21 mouse cellular contexts compared by ENCODE assay signal in genomic region chr2:26632541-26633395, GRCm38 (mm10). TPM values are rescaled to one million over a fixed set of nuclear protein-coding genes. Genes with fewer than 3 reads are reported as not detected.
DNase-seq lines count a peak whose midpoint lies in the region; ATAC-seq and TF ChIP-seq lines count a peak whose summit lies in the region.
"Had no signal": no experiment of that assay in that cellular context is flagged by ENCODE, and none has a peak within 500 bp of the region (broad histone marks: within the 10 kb centered on the region; RNA-seq: fewer than 3 reads in every experiment).

No protein-coding gene starts in this region.

- TF ChIP-seq CTCF in forebrain, postnatal 0 days (IDR thresholded peaks at IDR 0.05; ENCODE audit: low read depth) = no peak

- no peaks in the 10 kb centered on the region for H3K27me3 ChIP-seq in forebrain, embryonic 13.5 days
- H3K27me3 ChIP-seq in forebrain, postnatal 0 days (ENCODE audit: insufficient read depth, low read length) = no peaks in the 10 kb centered on the region
- H3K27me3 ChIP-seq in midbrain, embryonic 13.5 days = no peaks in the 10 kb centered on the region
- no peaks in the 10 kb centered on the region for H3K27me3 ChIP-seq in midbrain, embryonic 11.5 days (ENCODE audit: control insufficient read depth, insufficient read depth, low read length)
- no peaks in the 10 kb centered on the region for H3K27me3 ChIP-seq in midbrain, embryonic 15.5 days (replicated peaks)
- H3K27me3 ChIP-seq in kidney, embryonic 14.5 days (ENCODE audit: control insufficient read depth, insufficient read depth, low read length) = no peaks in the 10 kb centered on the region
- H3K27me3 ChIP-seq: embryonic facial prominence, embryonic 12.5 days; intestine, embryonic 15.5 days; limb, embryonic 15.5 days had no signal

- no peak overlapping the region for H3K4me2 ChIP-seq in forebrain, embryonic 13.5 days
- H3K4me2 ChIP-seq in forebrain, postnatal 0 days (ENCODE audit: low read depth) = no peak overlapping the region
- peak overlapping the region; percentile 11; the same call in 1 of the 2 replicates for H3K4me2 ChIP-seq in midbrain, embryonic 13.5 days (replicated peaks)
- no peak overlapping the region for H3K4me2 ChIP-seq in midbrain, embryonic 11.5 days
- H3K4me2 ChIP-seq in midbrain, embryonic 15.5 days = peak overlapping the region; percentile 13; the same call in 1 of the 2 replicates
- no peak overlapping the region for H3K4me2 ChIP-seq in kidney, embryonic 14.5 days (replicated peaks; ENCODE audit: low read depth, low read length)
- H3K4me2 ChIP-seq: embryonic facial prominence, embryonic 12.5 days; intestine, embryonic 15.5 days; limb, embryonic 15.5 days had no signal

- DNase-seq in forebrain, postnatal 0 days = no peak
- no peak for DNase-seq in midbrain, embryonic 11.5 days (ENCODE audit: low spot score, missing footprints)
- DNase-seq in frontal cortex, postnatal 36 days (ENCODE audit: low spot score in 2 of 2) = no peak
- no peak for DNase-seq in gastrocnemius, postnatal 14 days
- DNase-seq: adrenal gland, postnatal 25 days; kidney, postnatal 10 days; lung, adult 2 months; thymus, postnatal 4 days had no signal

- no peak overlapping the region for H3K4me3 ChIP-seq in forebrain, embryonic 13.5 days
- no peak overlapping the region for H3K4me3 ChIP-seq in forebrain, postnatal 0 days (ENCODE audit: low read depth, low read length)
- no peak overlapping the region for H3K4me3 ChIP-seq in midbrain, embryonic 13.5 days (replicated peaks)
- no peak overlapping the region for H3K4me3 ChIP-seq in midbrain, embryonic 11.5 days (ENCODE audit: low read depth, low read length)
- H3K4me3 ChIP-seq in midbrain, embryonic 15.5 days = no peak overlapping the region
- H3K4me3 ChIP-seq in kidney, embryonic 14.5 days (ENCODE audit: low read length) = no peak overlapping the region
- H3K4me3 ChIP-seq: embryonic facial prominence, embryonic 12.5 days; intestine, embryonic 15.5 days; limb, embryonic 15.5 days had no signal

- H3K9ac ChIP-seq in forebrain, embryonic 13.5 days = 0 out of 2 replicates have a peak overlapping the region, but pooled peaks have one; percentile 6
- H3K9ac ChIP-seq in forebrain, postnatal 0 days = no peak overlapping the region
- H3K9ac ChIP-seq in midbrain, embryonic 13.5 days (replicated peaks) = peak overlapping the region; percentile 11
- H3K9ac ChIP-seq in midbrain, embryonic 11.5 days (ENCODE audit: low read length) = no peak overlapping the region
- H3K9ac ChIP-seq in midbrain, embryonic 15.5 days = peak overlapping the region; percentile 24; the same call in 1 of the 2 replicates
- H3K9ac ChIP-seq in kidney, embryonic 14.5 days (ENCODE audit: low read depth, low read length) = no peak overlapping the region
- H3K9ac ChIP-seq: embryonic facial prominence, embryonic 12.5 days; intestine, embryonic 15.5 days; limb, embryonic 15.5 days had no signal

- peaks cover 47% of the 10 kb centered on the region for H3K4me1 ChIP-seq in forebrain, embryonic 13.5 days
- peaks cover 17% of the 10 kb centered on the region; the same call in 1 of the 2 replicates for H3K4me1 ChIP-seq in forebrain, postnatal 0 days (ENCODE audit: insufficient read depth)
- peaks cover 78% of the 10 kb centered on the region for H3K4me1 ChIP-seq in midbrain, embryonic 13.5 days (replicated peaks)
- H3K4me1 ChIP-seq in midbrain, embryonic 11.5 days (ENCODE audit: control insufficient read depth, insufficient read depth, low read length) = peaks cover 14% of the 10 kb centered on the region
- H3K4me1 ChIP-seq in midbrain, embryonic 15.5 days = peaks cover 76% of the 10 kb centered on the region
- peaks cover 24% of the 10 kb centered on the region for H3K4me1 ChIP-seq in kidney, embryonic 14.5 days (ENCODE audit: control insufficient read depth, insufficient read depth, low read length)

- 92% methylated on average over 15 of the region's 16 CpGs for WGBS in forebrain, embryonic 13.5 days
- 82% methylated on average over 16 of the region's 16 CpGs for WGBS in forebrain, postnatal 0 days
- WGBS in midbrain, embryonic 13.5 days = 88% methylated on average over 16 of the region's 16 CpGs
- WGBS in midbrain, embryonic 11.5 days = 90% methylated on average over 16 of the region's 16 CpGs
- WGBS in midbrain, embryonic 15.5 days = 87% methylated on average over 16 of the region's 16 CpGs
- 70% methylated on average over 16 of the region's 16 CpGs for WGBS in kidney, embryonic 14.5 days

- H3K9me3 ChIP-seq in forebrain, embryonic 13.5 days (replicated peaks) = no peaks in the 10 kb centered on the region
- H3K9me3 ChIP-seq in forebrain, postnatal 0 days (ENCODE audit: low read length) = no peaks in the 10 kb centered on the region
- no peaks in the 10 kb centered on the region for H3K9me3 ChIP-seq in midbrain, embryonic 13.5 days
- H3K9me3 ChIP-seq in midbrain, embryonic 11.5 days (ENCODE audit: control insufficient read depth, low read length) = no peaks in the 10 kb centered on the region
- no peaks in the 10 kb centered on the region for H3K9me3 ChIP-seq in midbrain, embryonic 15.5 days
- H3K9me3 ChIP-seq in kidney, embryonic 14.5 days (ENCODE audit: control insufficient read depth, low read length) = no peaks in the 10 kb centered on the region
- H3K9me3 ChIP-seq: embryonic facial prominence, embryonic 12.5 days; intestine, embryonic 15.5 days; limb, embryonic 15.5 days had no signal

- intact Hi-C loops in gastrocnemius, postnatal 14 days (cut with DNase I; ENCODE audit: low total_unique reads) = no loop called here

- ATAC-seq in forebrain, embryonic 13.5 days = no peak
- ATAC-seq in forebrain, postnatal 0 days = no peak
- ATAC-seq in midbrain, embryonic 13.5 days = no peak
- no peak for ATAC-seq in midbrain, embryonic 11.5 days (ENCODE audit: low FRiP score)
- ATAC-seq in midbrain, embryonic 15.5 days (replicated peaks) = no peak
- no peak for ATAC-seq in kidney, embryonic 14.5 days (ENCODE audit: low FRiP score, low TSS enrichment)
- ATAC-seq: intestine, embryonic 15.5 days had no signal

- H3K36me3 ChIP-seq in forebrain, embryonic 13.5 days (ENCODE audit: poor library complexity, severe bottlenecking) = peaks cover 42% of the 10 kb centered on the region
- H3K36me3 ChIP-seq in forebrain, postnatal 0 days (ENCODE audit: insufficient read depth) = peaks cover 43% of the 10 kb centered on the region
- peaks cover 44% of the 10 kb centered on the region for H3K36me3 ChIP-seq in midbrain, embryonic 13.5 days
- H3K36me3 ChIP-seq in midbrain, embryonic 11.5 days (ENCODE audit: control insufficient read depth, insufficient read depth, low read length) = peaks cover 23% of the 10 kb centered on the region
- H3K36me3 ChIP-seq in midbrain, embryonic 15.5 days (replicated peaks) = peaks cover 25% of the 10 kb centered on the region
- H3K36me3 ChIP-seq in kidney, embryonic 14.5 days (ENCODE audit: control insufficient read depth, insufficient read depth, low read length) = peaks cover 41% of the 10 kb centered on the region

- H3K27ac ChIP-seq in forebrain, embryonic 13.5 days = no peak overlapping the region
- no peak overlapping the region for H3K27ac ChIP-seq in forebrain, postnatal 0 days (ENCODE audit: low read depth, low read length)
- peak overlapping the region; percentile 55; the same call in 1 of the 2 replicates for H3K27ac ChIP-seq in midbrain, embryonic 13.5 days
- H3K27ac ChIP-seq in midbrain, embryonic 11.5 days (ENCODE audit: low read depth, low read length) = no peak overlapping the region
- no peak overlapping the region for H3K27ac ChIP-seq in midbrain, embryonic 15.5 days
- H3K27ac ChIP-seq in kidney, embryonic 14.5 days (ENCODE audit: low read depth, low read length) = no peak overlapping the region
- H3K27ac ChIP-seq: embryonic facial prominence, embryonic 12.5 days; intestine, embryonic 15.5 days; limb, embryonic 15.5 days had no signal

RNA-seq across cellular contexts. Expression of gene Fam69b, which starts 4.5 kb away (rescaled TPM):
- 81.9 and 89.4 TPM in 2 replicates for polyA plus RNA-seq in forebrain, embryonic 13.5 days (2015; fragmentation: Nextera tagmentation; extraction: Ambion mirVana)
- 193 and 214 TPM in 2 replicates for total RNA-seq in forebrain, postnatal 0 days (2014; rRNA removed)
- polyA plus RNA-seq in forebrain, postnatal 0 days (2015; fragmentation: Nextera tagmentation; extraction: Ambion mirVana) = 143 TPM in 2 replicates
- 112 and 118 TPM in 2 replicates for polyA plus RNA-seq in midbrain, embryonic 13.5 days (2015; fragmentation: Nextera tagmentation; extraction: Ambion mirVana)
- polyA plus RNA-seq in midbrain, embryonic 11.5 days (2014; fragmentation: Nextera tagmentation; extraction: Ambion mirVana) = 42.9 and 47.4 TPM in 2 replicates
- polyA plus RNA-seq in midbrain, embryonic 15.5 days (2015; fragmentation: Nextera tagmentation; extraction: Ambion mirVana) = 164 and 168 TPM in 2 replicates
- polyA plus RNA-seq in kidney, embryonic 14.5 days (2014; fragmentation: Nextera tagmentation; extraction: Ambion mirVana) = 30.3 and 39.1 TPM in 2 replicates
- 1 to 10 TPM; 1.4 to 3.1 TPM for total RNA-seq in gastrocnemius, postnatal 14 days (2021)
- total RNA-seq: neutrophil, adult 5-6 weeks had no signal

RNA-seq across cellular contexts. Expression of gene Agpat2, which starts 28.6 kb away (rescaled TPM):
- polyA plus RNA-seq in forebrain, embryonic 13.5 days (2015; fragmentation: Nextera tagmentation; extraction: Ambion mirVana) = 2.5 and 3.6 TPM in 2 replicates
- total RNA-seq in forebrain, postnatal 0 days (2014; rRNA removed) = 7.8 and 10.0 TPM in 2 replicates
- 4.8 and 6.2 TPM in 2 replicates for polyA plus RNA-seq in forebrain, postnatal 0 days (2015; fragmentation: Nextera tagmentation; extraction: Ambion mirVana)
- 4.0 and 5.3 TPM in 2 replicates for polyA plus RNA-seq in midbrain, embryonic 13.5 days (2015; fragmentation: Nextera tagmentation; extraction: Ambion mirVana)
- 8.2 TPM in 2 replicates for polyA plus RNA-seq in midbrain, embryonic 11.5 days (2014; fragmentation: Nextera tagmentation; extraction: Ambion mirVana)
- polyA plus RNA-seq in midbrain, embryonic 15.5 days (2015; fragmentation: Nextera tagmentation; extraction: Ambion mirVana) = 4.6 and 6.7 TPM in 2 replicates
- 30.0 and 41.4 TPM in 2 replicates for polyA plus RNA-seq in kidney, embryonic 14.5 days (2014; fragmentation: Nextera tagmentation; extraction: Ambion mirVana)
- total RNA-seq in gastrocnemius, postnatal 14 days (2021) = 1 to 10 TPM; 4.9 to 6.3 TPM

RNA-seq across cellular contexts. Expression of gene Lcn4, which starts 38.3 kb away (rescaled TPM):
- not detected in 2 replicates for polyA plus RNA-seq in forebrain, embryonic 13.5 days (2015; fragmentation: Nextera tagmentation; extraction: Ambion mirVana)
- total RNA-seq in forebrain, postnatal 0 days (2014; rRNA removed) = not detected in 2 replicates
- not detected in 2 replicates for polyA plus RNA-seq in forebrain, postnatal 0 days (2015; fragmentation: Nextera tagmentation; extraction: Ambion mirVana)
- not detected in 2 replicates for polyA plus RNA-seq in midbrain, embryonic 13.5 days (2015; fragmentation: Nextera tagmentation; extraction: Ambion mirVana)
- polyA plus RNA-seq in midbrain, embryonic 11.5 days (2014; fragmentation: Nextera tagmentation; extraction: Ambion mirVana) = not detected in 2 replicates
- not detected in 2 replicates for polyA plus RNA-seq in midbrain, embryonic 15.5 days (2015; fragmentation: Nextera tagmentation; extraction: Ambion mirVana)
- not detected in 2 replicates for polyA plus RNA-seq in kidney, embryonic 14.5 days (2014; fragmentation: Nextera tagmentation; extraction: Ambion mirVana)
- total RNA-seq in gastrocnemius, postnatal 14 days (2021) = not detected
- total RNA-seq: adrenal gland, postnatal 25 days; granulocyte monocyte progenitor cell, adult 5-6 weeks; layer of hippocampus, postnatal 25 days; megakaryocyte, adult 5-6 weeks had no signal
- polyA plus RNA-seq: embryonic facial prominence, embryonic 12.5 days; heart, postnatal 0 days; intestine, embryonic 15.5 days; limb, embryonic 15.5 days; lung, adult 2 months had no signal

RNA-seq across cellular contexts. Expression of gene Gm20532, which starts 46.3 kb away (rescaled TPM):
- not detected in 2 replicates for polyA plus RNA-seq in forebrain, embryonic 13.5 days (2015; fragmentation: Nextera tagmentation; extraction: Ambion mirVana)
- total RNA-seq in forebrain, postnatal 0 days (2014; rRNA removed) = not detected in 2 replicates
- not detected in 2 replicates for polyA plus RNA-seq in forebrain, postnatal 0 days (2015; fragmentation: Nextera tagmentation; extraction: Ambion mirVana)
- not detected in 2 replicates for polyA plus RNA-seq in midbrain, embryonic 13.5 days (2015; fragmentation: Nextera tagmentation; extraction: Ambion mirVana)
- not detected in 2 replicates for polyA plus RNA-seq in midbrain, embryonic 11.5 days (2014; fragmentation: Nextera tagmentation; extraction: Ambion mirVana)
- not detected in 2 replicates for polyA plus RNA-seq in midbrain, embryonic 15.5 days (2015; fragmentation: Nextera tagmentation; extraction: Ambion mirVana)
- polyA plus RNA-seq in kidney, embryonic 14.5 days (2014; fragmentation: Nextera tagmentation; extraction: Ambion mirVana) = not detected in 2 replicates
- not detected for total RNA-seq in gastrocnemius, postnatal 14 days (2021)
- total RNA-seq: adrenal gland, postnatal 25 days; granulocyte monocyte progenitor cell, adult 5-6 weeks; layer of hippocampus, postnatal 25 days; megakaryocyte, adult 5-6 weeks; neutrophil, adult 5-6 weeks had no signal
- polyA plus RNA-seq: embryonic facial prominence, embryonic 12.5 days; heart, postnatal 0 days; intestine, embryonic 15.5 days; limb, embryonic 15.5 days; lung, adult 2 months; spleen, adult 2 months had no signal

RNA-seq across cellular contexts. Expression of gene Egfl7, which starts 53.0 kb away (rescaled TPM):
- polyA plus RNA-seq in forebrain, embryonic 13.5 days (2015; fragmentation: Nextera tagmentation; extraction: Ambion mirVana) = 50.2 and 55.8 TPM in 2 replicates
- 63.9 and 64.6 TPM in 2 replicates for total RNA-seq in forebrain, postnatal 0 days (2014; rRNA removed)
- 52.8 and 67.3 TPM in 2 replicates for polyA plus RNA-seq in forebrain, postnatal 0 days (2015; fragmentation: Nextera tagmentation; extraction: Ambion mirVana)
- 44.9 and 55.9 TPM in 2 replicates for polyA plus RNA-seq in midbrain, embryonic 13.5 days (2015; fragmentation: Nextera tagmentation; extraction: Ambion mirVana)
- polyA plus RNA-seq in midbrain, embryonic 11.5 days (2014; fragmentation: Nextera tagmentation; extraction: Ambion mirVana) = 52.6 and 58.3 TPM in 2 replicates
- polyA plus RNA-seq in midbrain, embryonic 15.5 days (2015; fragmentation: Nextera tagmentation; extraction: Ambion mirVana) = 71.8 and 75.7 TPM in 2 replicates
- 172 and 194 TPM in 2 replicates for polyA plus RNA-seq in kidney, embryonic 14.5 days (2014; fragmentation: Nextera tagmentation; extraction: Ambion mirVana)
- total RNA-seq in gastrocnemius, postnatal 14 days (2021) = 100 to 1,000 TPM in 1 of 2 experiments, 10 to 100 TPM in 1; 64.1 to 106 TPM

Comparison
In these comparisons a context has a peak if more than half of its experiments do, and no peak if none do; other contexts are left out.
1. H3K4me2 ChIP-seq: peak in midbrain, embryonic 13.5 days (single experiment) and midbrain, embryonic 15.5 days (single experiment); none in forebrain, embryonic 13.5 days (single experiment), forebrain, postnatal 0 days (single experiment), midbrain, embryonic 11.5 days (single experiment) and kidney, embryonic 14.5 days (single experiment).
2. H3K9ac ChIP-seq: peak in forebrain, embryonic 13.5 days (single experiment), midbrain, embryonic 13.5 days (single experiment) and midbrain, embryonic 15.5 days (single experiment); none in forebrain, postnatal 0 days (single experiment), midbrain, embryonic 11.5 days (single experiment) and kidney, embryonic 14.5 days (single experiment).